Mouse (Mus musculus) heart, embryonic 16.5 days (tissue): ENCODE measurements around the gene Man1b1. TPM values are rescaled to one million over a fixed set of nuclear protein-coding genes. Genes with fewer than 3 reads are reported as not detected.

Source experiments
- polyA plus RNA-seq: library from polyadenylated mRNA; unstranded; fragments of >200 nt; fragmentation: Nextera tagmentation; extraction: Ambion mirVana; gene quantifications from 2 replicates; pipeline ENCODE4 v1.2.1, GENCODE M21; 2015

The Man1b1 gene
- polyA plus RNA-seq, 1 experiment from 2014 or later, result 28.4 TPM

Other genes with a start within 250 kb of the Man1b1 start
- 0.19 TPM in 1 of 2 replicates, not detected in the other for gene Noxa1, start 237.2 kb upstream of the Man1b1 start, polyA plus RNA-seq
- 16.2 and 18.1 TPM in 2 replicates for gene Nrarp, start 151.6 kb upstream of the Man1b1 start, polyA plus RNA-seq
- gene Tor4a, start 135.5 kb upstream of the Man1b1 start, polyA plus RNA-seq, result 8.5 and 10.0 TPM in 2 replicates
- 79.1 and 81.9 TPM in 2 replicates for gene Nelfb, start 120.8 kb upstream of the Man1b1 start, polyA plus RNA-seq
- not detected in 2 replicates for gene Stpg3, start 117.7 kb upstream of the Man1b1 start, polyA plus RNA-seq
- 1.1 TPM in 1 of 2 replicates, not detected in the other for gene Fam166a, start 113.6 kb upstream of the Man1b1 start, polyA plus RNA-seq
- gene Tubb4b, start 107.6 kb upstream of the Man1b1 start, polyA plus RNA-seq, result 474 and 482 TPM in 2 replicates
- gene Slc34a3, start 98.0 kb upstream of the Man1b1 start, polyA plus RNA-seq, result not detected in 2 replicates
- gene Rnf224, start 95.6 kb upstream of the Man1b1 start, polyA plus RNA-seq, result not detected in 2 replicates
- gene Rnf208, start 90.1 kb upstream of the Man1b1 start, polyA plus RNA-seq, result 3.7 and 5.2 TPM in 2 replicates
- 0.17 TPM in 1 of 2 replicates, not detected in the other for gene Cysrt1, start 89.9 kb upstream of the Man1b1 start, polyA plus RNA-seq
- 2.2 and 3.1 TPM in 2 replicates for gene AL732309.1, start 85.5 kb upstream of the Man1b1 start, polyA plus RNA-seq
- gene Tmem203, start 76.9 kb upstream of the Man1b1 start, polyA plus RNA-seq, result 15.1 and 16.4 TPM in 2 replicates
- gene Tprn, start 69.7 kb upstream of the Man1b1 start, polyA plus RNA-seq, result 4.3 and 5.9 TPM in 2 replicates
- 154 and 157 TPM in 2 replicates for gene Ssna1, start 59.9 kb upstream of the Man1b1 start, polyA plus RNA-seq
- 80.5 and 86.6 TPM in 2 replicates for gene Anapc2, start 59.9 kb upstream of the Man1b1 start, polyA plus RNA-seq
- gene Tmem210, start 44.2 kb upstream of the Man1b1 start, polyA plus RNA-seq, result not detected in 2 replicates
- gene Lrrc26, start 42.4 kb upstream of the Man1b1 start, polyA plus RNA-seq, result 0.89 and 1.2 TPM in 2 replicates
- gene Grin1, start 13.2 kb upstream of the Man1b1 start, polyA plus RNA-seq, result 0.14 TPM in 1 of 2 replicates, not detected in the other
- 10.3 and 10.6 TPM in 2 replicates for gene Dpp7, start 24.0 kb downstream of the Man1b1 start, polyA plus RNA-seq
- gene Uap1l1, start 33.3 kb downstream of the Man1b1 start, polyA plus RNA-seq, result 18.8 and 19.3 TPM in 2 replicates
- 21.1 and 22.5 TPM in 2 replicates for gene Sapcd2, start 40.0 kb downstream of the Man1b1 start, polyA plus RNA-seq
- gene Entpd2, start 63.5 kb downstream of the Man1b1 start, polyA plus RNA-seq, result 3.4 and 4.0 TPM in 2 replicates
- 30.8 TPM in 2 replicates for gene Npdc1, start 67.0 kb downstream of the Man1b1 start, polyA plus RNA-seq
- gene Fut7, start 90.9 kb downstream of the Man1b1 start, polyA plus RNA-seq, result 0.35 and 0.46 TPM in 2 replicates
- 5.4 and 5.8 TPM in 2 replicates for gene Abca2, start 96.4 kb downstream of the Man1b1 start, polyA plus RNA-seq
- gene Clic3, start 124.5 kb downstream of the Man1b1 start, polyA plus RNA-seq, result 8.0 and 17.9 TPM in 2 replicates
- gene Paxx, start 128.8 kb downstream of the Man1b1 start, polyA plus RNA-seq, result 37.6 and 40.4 TPM in 2 replicates
- 192 and 202 TPM in 2 replicates for gene Ptgds, start 137.7 kb downstream of the Man1b1 start, polyA plus RNA-seq
- not detected in 2 replicates for gene Lcn12, start 161.6 kb downstream of the Man1b1 start, polyA plus RNA-seq
- 92.1 and 97.8 TPM in 2 replicates for gene Fbxw5, start 168.4 kb downstream of the Man1b1 start, polyA plus RNA-seq
- 3.9 and 4.3 TPM in 2 replicates for gene C8g, start 169.4 kb downstream of the Man1b1 start, polyA plus RNA-seq
- 27.0 and 27.3 TPM in 2 replicates for gene Traf2, start 214.6 kb downstream of the Man1b1 start, polyA plus RNA-seq
- 288 and 303 TPM in 2 replicates for gene Edf1, start 225.5 kb downstream of the Man1b1 start, polyA plus RNA-seq
- 2.7 and 19.0 TPM in 2 replicates for gene Mamdc4, start 242.5 kb downstream of the Man1b1 start, polyA plus RNA-seq
- gene Phpt1, start 242.9 kb downstream of the Man1b1 start, polyA plus RNA-seq, result 180 and 190 TPM in 2 replicates
- gene Ajm1, start 249.4 kb downstream of the Man1b1 start, polyA plus RNA-seq, result 0.05 and 0.10 TPM in 2 replicates